Mouse (Mus musculus): ENCODE measurements around the gene Ythdf2. TPM values are rescaled to one million over a fixed set of nuclear protein-coding genes. Genes with fewer than 3 reads are reported as not detected.

Gene Ythdf2
- polyA plus RNA-seq, 1 experiment from 2014 or later, result 158 TPM

DNA sequence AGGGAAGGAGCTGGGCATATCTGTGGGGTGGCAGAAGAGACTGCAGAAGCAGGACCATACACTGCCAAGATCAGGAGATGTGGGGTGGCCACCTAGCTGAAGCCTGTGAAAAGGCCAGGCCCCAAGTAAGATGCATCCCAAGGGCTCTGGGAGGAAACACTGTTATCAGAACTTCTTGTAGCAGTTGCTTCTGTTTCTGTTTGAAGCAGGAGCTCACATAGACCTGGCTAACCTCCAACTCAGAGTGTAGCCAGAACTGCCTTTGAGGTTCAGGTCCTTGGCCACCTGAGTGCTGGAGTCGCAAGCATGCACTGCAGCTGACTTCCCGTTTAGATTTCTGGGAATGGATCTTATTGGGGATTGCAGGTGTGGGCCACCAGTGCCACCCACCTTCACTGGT is 5.7 kb upstream of the Ythdf2 start:
- H3K27me3 ChIP-seq (ENCODE audit: control insufficient read depth, insufficient read depth, low read length), result no peaks in the 10 kb centered on the region
- H3K36me3 ChIP-seq (ENCODE audit: control insufficient read depth, insufficient read depth, low read length), result no peaks in the 10 kb centered on the region
- no peak overlapping the region for H3K4me3 ChIP-seq (ENCODE audit: low read depth, low read length)
- DNase-seq (ENCODE audit: low spot score), result no peak
- H3K4me1 ChIP-seq (replicated peaks; ENCODE audit: control insufficient read depth, insufficient read depth, low read length), result no peaks in the 10 kb centered on the region
- H3K4me2 ChIP-seq (ENCODE audit: low read depth, low read length, severe bottlenecking), result no peak overlapping the region
- ATAC-seq (replicated peaks; ENCODE audit: low FRiP score), result no peak
- no peak overlapping the region for H3K9ac ChIP-seq (ENCODE audit: low read length)
- 96% methylated on average over 2 of the region's 2 CpGs for WGBS
- H3K27ac ChIP-seq (ENCODE audit: low read depth, low read length), result no peak overlapping the region
- H3K9me3 ChIP-seq (ENCODE audit: control insufficient read depth, low read length), result no peaks in the 10 kb centered on the region

DNA sequence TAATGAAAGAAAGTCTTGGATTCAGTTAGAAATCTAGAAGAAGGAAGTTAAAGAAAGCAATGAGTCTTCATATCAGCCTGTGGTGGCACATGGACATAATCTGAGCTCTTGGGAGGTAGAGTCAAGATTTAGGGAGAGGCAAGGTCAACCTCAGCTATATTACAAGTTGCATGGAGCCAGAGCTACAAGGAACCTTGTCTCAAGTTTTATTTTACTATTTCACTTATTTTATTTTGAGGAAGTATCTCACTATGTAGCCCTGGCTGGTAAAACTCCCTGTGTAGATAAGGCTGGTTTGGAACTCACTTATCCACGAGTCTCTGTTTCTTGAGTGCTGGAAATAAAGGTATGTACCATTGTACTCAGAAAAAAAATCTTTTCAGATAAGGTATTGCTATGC is 4.5 kb upstream of the Ythdf2 start:
- Histone ChIP-seq H3K27me3 (ENCODE audit: control insufficient read depth, insufficient read depth, low read length) (no peaks in the 10 kb centered on the region), H3K9ac (ENCODE audit: low read length) (no peak overlapping the region), H3K4me1 (replicated peaks; ENCODE audit: control insufficient read depth, insufficient read depth, low read length) (0 out of 2 replicates have a peak, but pooled peaks cover 2% of the 10 kb centered on the region), H3K27ac (ENCODE audit: low read depth, low read length) (no peak overlapping the region), H3K4me3 (ENCODE audit: low read depth, low read length) (no peak overlapping the region), H3K4me2 (ENCODE audit: low read depth, low read length, severe bottlenecking) (no peak overlapping the region), H3K36me3 (ENCODE audit: control insufficient read depth, insufficient read depth, low read length) (no peaks in the 10 kb centered on the region), H3K9me3 (ENCODE audit: control insufficient read depth, low read length) (no peaks in the 10 kb centered on the region)
- DNase-seq (ENCODE audit: low spot score) (no peak), ATAC-seq (replicated peaks; ENCODE audit: low FRiP score) (no peak)
- 85% methylated on average over 1 of the region's 1 CpGs for WGBS

DNA sequence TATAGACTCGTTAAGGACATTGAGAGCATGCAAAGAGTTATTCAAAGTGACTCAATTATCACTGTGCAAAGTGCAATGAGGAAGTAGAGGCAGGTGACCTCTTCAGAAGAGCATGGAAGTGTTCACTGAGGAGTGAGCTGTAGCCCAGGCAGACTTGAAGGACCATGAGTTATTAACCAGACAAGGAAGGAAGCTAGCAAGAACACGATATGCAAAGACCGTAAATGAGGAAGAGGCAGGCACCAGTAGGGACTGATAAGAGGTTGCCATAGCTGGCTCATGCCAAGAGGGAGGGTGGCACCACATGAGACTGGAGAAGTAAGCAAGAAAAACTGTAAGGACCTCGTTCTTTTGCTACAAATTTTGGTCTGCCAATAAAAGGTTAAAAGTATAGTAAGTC is 2.7 kb upstream of the Ythdf2 start:
- no peak overlapping the region for H3K27ac ChIP-seq (ENCODE audit: low read depth, low read length)
- no peak overlapping the region for H3K4me2 ChIP-seq (ENCODE audit: low read depth, low read length, severe bottlenecking)
- peaks cover 8% of the 10 kb centered on the region; the same call in 1 of the 2 replicates for H3K4me1 ChIP-seq (replicated peaks; ENCODE audit: control insufficient read depth, insufficient read depth, low read length)
- no peak overlapping the region for H3K4me3 ChIP-seq (ENCODE audit: low read depth, low read length)
- DNase-seq (ENCODE audit: low spot score), result no peak
- no peaks in the 10 kb centered on the region for H3K9me3 ChIP-seq (ENCODE audit: control insufficient read depth, low read length)
- 77% methylated on average over 4 of the region's 4 CpGs for WGBS
- no peaks in the 10 kb centered on the region for H3K27me3 ChIP-seq (ENCODE audit: control insufficient read depth, insufficient read depth, low read length)
- H3K36me3 ChIP-seq (ENCODE audit: control insufficient read depth, insufficient read depth, low read length), result no peaks in the 10 kb centered on the region; the same call in 1 of the 2 replicates
- no peak for ATAC-seq (replicated peaks; ENCODE audit: low FRiP score)
- no peak overlapping the region for H3K9ac ChIP-seq (ENCODE audit: low read length)

DNA sequence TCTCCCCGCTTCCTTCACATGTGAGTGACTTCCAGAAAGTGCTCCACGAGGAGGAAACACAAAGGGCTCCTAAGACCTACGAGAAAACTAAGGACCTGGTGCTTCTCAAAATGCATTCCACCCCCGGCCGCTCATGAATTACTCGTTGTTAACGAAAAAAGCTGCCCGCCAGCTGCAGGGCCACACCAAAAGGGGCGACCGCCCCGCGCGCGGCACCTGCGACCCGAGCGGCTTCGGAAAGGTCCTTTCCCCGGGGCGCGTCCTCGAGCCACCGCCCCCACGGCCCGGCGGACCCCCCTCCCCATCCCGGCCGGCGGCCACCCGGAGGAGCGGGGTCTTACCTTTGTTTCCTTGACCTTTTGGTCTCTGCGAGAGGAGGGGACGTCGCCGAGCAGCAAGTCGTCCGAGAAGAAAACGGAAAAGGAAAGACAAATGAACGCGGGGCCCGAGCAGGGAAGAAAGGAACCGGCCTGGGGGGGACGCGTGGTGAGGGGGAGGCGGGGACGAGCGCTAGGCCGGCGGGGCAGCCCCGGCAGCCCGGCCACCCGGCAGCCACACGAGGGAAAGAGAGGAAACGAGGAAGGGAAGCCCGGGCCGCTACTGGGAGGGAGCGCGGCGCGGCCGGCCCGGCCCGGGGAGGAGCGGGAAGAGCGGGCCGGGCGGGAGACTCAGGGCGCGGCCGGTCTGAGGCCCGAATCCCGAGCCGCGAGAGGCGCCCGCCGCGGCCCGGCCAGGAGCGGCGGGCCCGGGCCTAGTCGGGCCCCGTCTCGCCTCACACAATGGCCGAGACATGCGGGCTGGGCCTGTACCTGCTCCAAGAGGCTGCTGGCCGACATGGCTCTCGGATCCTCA is 786 bp downstream of the Ythdf2 start:
- ATAC-seq (replicated peaks; ENCODE audit: low FRiP score) (peak; percentile 89), DNase-seq (ENCODE audit: low spot score) (peak; percentile 71)
- Histone ChIP-seq H3K27ac (ENCODE audit: low read depth, low read length) (peak overlapping the region; percentile 92), H3K36me3 (ENCODE audit: control insufficient read depth, insufficient read depth, low read length) (peaks cover 6% of the 10 kb centered on the region; the same call in 1 of the 2 replicates), H3K4me2 (ENCODE audit: low read depth, low read length, severe bottlenecking) (peak overlapping the region; percentile 81), H3K9ac (ENCODE audit: low read length) (peak overlapping the region; percentile 100), H3K4me1 (replicated peaks; ENCODE audit: control insufficient read depth, insufficient read depth, low read length) (peaks cover 8% of the 10 kb centered on the region; the same call in 1 of the 2 replicates), H3K9me3 (ENCODE audit: control insufficient read depth, low read length) (no peaks in the 10 kb centered on the region), H3K27me3 (ENCODE audit: control insufficient read depth, insufficient read depth, low read length) (no peaks in the 10 kb centered on the region), H3K4me3 (ENCODE audit: low read depth, low read length) (peak overlapping the region; percentile 100)
- under 1% methylated on average over 83 of the region's 89 CpGs for whole genome bisulfite sequencing

DNA sequence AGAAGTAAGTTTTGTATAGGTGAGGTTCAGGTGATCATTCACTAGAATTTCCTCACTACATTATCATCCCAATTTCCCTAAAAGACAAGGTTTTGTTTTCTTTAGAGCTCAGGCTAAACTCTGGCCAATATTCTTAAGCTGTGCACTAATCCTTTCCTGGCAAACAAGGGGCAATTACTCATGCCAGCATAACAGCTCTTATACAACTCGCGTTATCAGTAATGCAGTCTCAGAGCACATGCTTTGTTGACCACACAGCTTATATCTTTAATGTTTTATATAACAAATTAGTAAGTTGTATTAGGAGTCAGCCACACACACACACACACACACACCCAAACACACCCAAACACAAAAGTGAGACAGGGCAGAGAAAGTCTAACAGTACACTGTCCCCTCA is 1.8 kb downstream of the Ythdf2 start:
- Histone ChIP-seq H3K9ac (ENCODE audit: low read length) (peak overlapping the region; percentile 100), H3K9me3 (ENCODE audit: control insufficient read depth, low read length) (no peaks in the 10 kb centered on the region), H3K4me2 (ENCODE audit: low read depth, low read length, severe bottlenecking) (peak overlapping the region; percentile 81), H3K4me3 (ENCODE audit: low read depth, low read length) (peak overlapping the region; percentile 100), H3K27me3 (ENCODE audit: control insufficient read depth, insufficient read depth, low read length) (no peaks in the 10 kb centered on the region), H3K27ac (ENCODE audit: low read depth, low read length) (no peak overlapping the region), H3K36me3 (ENCODE audit: control insufficient read depth, insufficient read depth, low read length) (peaks cover 6% of the 10 kb centered on the region; the same call in 1 of the 2 replicates), H3K4me1 (replicated peaks; ENCODE audit: control insufficient read depth, insufficient read depth, low read length) (peaks cover 8% of the 10 kb centered on the region; the same call in 1 of the 2 replicates)
- ATAC-seq (replicated peaks; ENCODE audit: low FRiP score) (no peak), DNase-seq (ENCODE audit: low spot score) (no peak)
- WGBS, result 47% methylated on average over 2 of the region's 2 CpGs

DNA sequence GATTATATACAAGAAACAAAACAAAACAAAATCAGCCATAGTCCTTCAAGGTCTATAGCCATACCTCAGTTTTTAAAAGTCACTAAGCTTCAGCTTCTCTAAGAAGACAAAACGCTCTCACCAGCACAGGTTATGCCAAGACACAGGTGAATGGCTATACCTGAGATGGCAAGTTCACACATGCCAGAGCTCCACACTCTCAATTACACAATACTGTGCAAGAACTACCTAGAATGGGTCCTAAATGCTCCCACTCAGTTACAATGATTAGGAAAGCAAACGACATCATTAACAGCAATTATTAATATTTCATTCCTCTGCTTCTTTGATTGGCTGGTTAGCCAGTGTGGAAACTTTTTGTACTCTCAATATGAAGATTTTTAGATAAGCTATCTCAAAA is 2.8 kb downstream of the Ythdf2 start:
- no peak overlapping the region for H3K9ac ChIP-seq (ENCODE audit: low read length)
- ATAC-seq (replicated peaks; ENCODE audit: low FRiP score) (no peak), DNase-seq (ENCODE audit: low spot score) (no peak)
- H3K4me2 ChIP-seq (ENCODE audit: low read depth, low read length, severe bottlenecking), result no peak overlapping the region
- no peak overlapping the region for H3K4me3 ChIP-seq (ENCODE audit: low read depth, low read length)
- H3K36me3 ChIP-seq (ENCODE audit: control insufficient read depth, insufficient read depth, low read length), result peaks cover 12% of the 10 kb centered on the region
- peaks cover 8% of the 10 kb centered on the region; the same call in 1 of the 2 replicates for H3K4me1 ChIP-seq (replicated peaks; ENCODE audit: control insufficient read depth, insufficient read depth, low read length)
- no peaks in the 10 kb centered on the region for H3K27me3 ChIP-seq (ENCODE audit: control insufficient read depth, insufficient read depth, low read length)
- H3K9me3 ChIP-seq (ENCODE audit: control insufficient read depth, low read length), result no peaks in the 10 kb centered on the region
- WGBS, result 93% methylated on average over 2 of the region's 2 CpGs
- no peak overlapping the region for H3K27ac ChIP-seq (ENCODE audit: low read depth, low read length)

DNA sequence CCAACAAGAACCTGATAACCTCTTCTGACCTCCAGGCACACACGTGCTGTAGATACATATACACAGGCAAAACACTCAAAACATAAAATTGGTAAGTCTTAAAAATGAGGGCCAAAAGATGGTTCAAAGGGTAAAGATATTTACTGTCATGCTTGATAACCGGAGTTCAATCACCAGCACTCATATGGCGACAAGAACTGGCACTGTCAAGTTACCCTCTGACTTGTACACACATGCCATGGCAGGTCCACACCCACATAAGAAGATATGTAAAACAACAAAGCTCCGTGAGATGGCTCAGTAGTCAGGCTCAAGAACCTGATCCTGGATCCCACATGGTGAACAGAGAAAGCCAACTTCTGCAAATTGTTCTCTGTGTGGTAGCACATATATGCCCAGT is 4.8 kb downstream of the Ythdf2 start:
- Histone ChIP-seq H3K36me3 (ENCODE audit: control insufficient read depth, insufficient read depth, low read length) (peaks cover 12% of the 10 kb centered on the region), H3K9ac (ENCODE audit: low read length) (no peak overlapping the region), H3K4me3 (ENCODE audit: low read depth, low read length) (no peak overlapping the region), H3K4me2 (ENCODE audit: low read depth, low read length, severe bottlenecking) (no peak overlapping the region), H3K27ac (ENCODE audit: low read depth, low read length) (no peak overlapping the region), H3K4me1 (replicated peaks; ENCODE audit: control insufficient read depth, insufficient read depth, low read length) (peaks cover 6% of the 10 kb centered on the region; the same call in 1 of the 2 replicates), H3K9me3 (ENCODE audit: control insufficient read depth, low read length) (no peaks in the 10 kb centered on the region), H3K27me3 (ENCODE audit: control insufficient read depth, insufficient read depth, low read length) (no peaks in the 10 kb centered on the region)
- 93% methylated on average over 4 of the region's 4 CpGs for WGBS
- ATAC-seq (replicated peaks; ENCODE audit: low FRiP score) (no peak), DNase-seq (ENCODE audit: low spot score) (no peak)

DNA sequence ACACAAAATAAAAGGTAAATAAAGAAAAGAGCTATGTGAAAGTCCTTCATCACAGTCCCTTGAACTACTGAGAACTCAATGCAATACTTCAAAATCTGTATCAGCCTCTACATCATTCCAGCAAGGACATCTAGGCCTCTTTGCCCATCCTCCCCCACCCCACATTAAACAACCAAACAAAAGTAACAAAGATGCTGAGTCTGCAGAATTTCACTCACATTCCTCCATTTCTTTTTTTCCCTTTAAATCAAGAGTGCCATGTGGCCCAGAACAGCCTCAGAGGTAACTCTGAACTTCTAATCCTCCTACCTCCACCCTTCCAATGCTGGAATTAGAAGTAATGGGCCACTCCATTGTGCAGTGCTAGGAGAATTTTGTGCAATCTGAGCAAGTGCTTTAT is 13.3 kb downstream of the Ythdf2 start:
- Histone ChIP-seq H3K27ac (ENCODE audit: low read depth, low read length) (no peak overlapping the region), H3K4me1 (replicated peaks; ENCODE audit: control insufficient read depth, insufficient read depth, low read length) (peaks cover 3% of the 10 kb centered on the region), H3K36me3 (ENCODE audit: control insufficient read depth, insufficient read depth, low read length) (peaks cover 4% of the 10 kb centered on the region; the same call in 1 of the 2 replicates), H3K4me3 (ENCODE audit: low read depth, low read length) (no peak overlapping the region), H3K4me2 (ENCODE audit: low read depth, low read length, severe bottlenecking) (no peak overlapping the region), H3K27me3 (ENCODE audit: control insufficient read depth, insufficient read depth, low read length) (no peaks in the 10 kb centered on the region), H3K9ac (ENCODE audit: low read length) (no peak overlapping the region), H3K9me3 (ENCODE audit: control insufficient read depth, low read length) (no peaks in the 10 kb centered on the region)
- ATAC-seq (replicated peaks; ENCODE audit: low FRiP score) (no peak), DNase-seq (ENCODE audit: low spot score) (no peak)

DNA sequence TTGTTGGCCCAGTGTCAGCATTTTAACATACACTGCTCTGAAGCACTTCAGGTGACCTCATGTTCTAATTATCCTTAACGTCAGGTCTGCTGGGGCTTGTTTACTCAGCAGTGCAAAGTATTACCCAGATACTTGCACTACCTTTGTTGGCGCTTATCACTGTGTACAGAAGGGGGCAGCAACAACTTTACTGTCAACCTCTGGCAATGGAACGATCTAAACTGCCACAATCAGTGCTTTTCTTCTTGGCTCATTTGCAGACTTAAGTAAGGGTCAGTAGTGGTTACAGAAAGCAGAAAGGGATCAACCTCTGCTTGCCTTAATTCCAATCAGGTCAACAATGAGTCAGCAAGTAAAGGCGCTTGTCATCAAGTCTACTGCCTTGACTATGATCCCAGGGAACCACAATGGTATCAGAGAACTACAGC is 13.8 kb downstream of the Ythdf2 start:
- Histone ChIP-seq H3K4me2 (ENCODE audit: low read depth, low read length, severe bottlenecking) (no peak overlapping the region), H3K9ac (ENCODE audit: low read length) (no peak overlapping the region), H3K27me3 (ENCODE audit: control insufficient read depth, insufficient read depth, low read length) (no peaks in the 10 kb centered on the region), H3K36me3 (ENCODE audit: control insufficient read depth, insufficient read depth, low read length) (peaks cover 4% of the 10 kb centered on the region; the same call in 1 of the 2 replicates), H3K4me3 (ENCODE audit: low read depth, low read length) (no peak overlapping the region), H3K27ac (ENCODE audit: low read depth, low read length) (no peak overlapping the region), H3K9me3 (ENCODE audit: control insufficient read depth, low read length) (no peaks in the 10 kb centered on the region), H3K4me1 (replicated peaks; ENCODE audit: control insufficient read depth, insufficient read depth, low read length) (peaks cover 3% of the 10 kb centered on the region)
- DNase-seq (ENCODE audit: low spot score) (no peak), ATAC-seq (replicated peaks; ENCODE audit: low FRiP score) (no peak)
- WGBS, result 68% methylated on average over 4 of the region's 4 CpGs
